Comparison of ENCODE assay signal across 20 mouse cellular contexts in genomic region chr17:11229011-11229410, GRCm38 (mm10).
DNase-seq lines count a peak whose midpoint lies in the region.
"Had no signal": no experiment of that assay in that cellular context is flagged by ENCODE, and none has a peak within 500 bp of the region (broad histone marks: within the 10 kb centered on the region; RNA-seq: fewer than 3 reads in every experiment).

No protein-coding gene starts in this region.

- peak; percentile 61 to 73 for DNase-seq in adrenal gland, adult (ENCODE audit: inconsistent age in 2 of 2, low spot score in 1 of 2)
- DNase-seq in adrenal gland, postnatal 4 days (ENCODE audit: low spot score in 2 of 2), result no peak
- peak; percentile 16 for DNase-seq in adrenal gland, adult 8-10 months
- no peak for DNase-seq in adrenal gland, adult 18-20 months (ENCODE audit: low spot score in 2 of 2)
- peak; percentile 71 for DNase-seq in heart, adult 11 months
- no peak for DNase-seq in heart, embryonic 10.5 days (ENCODE audit: low spot score)
- DNase-seq: B cell, adult 2 months; cerebellum, adult 11 months; cerebellum, adult 18-20 months; cerebellum, adult 8-10 months; cerebellum, adult 9-11 months; cerebellum, postnatal 14 days; forebrain, postnatal 0 days had no signal

- no peaks in the 10 kb centered on the region for H3K27me3 ChIP-seq in heart, embryonic 10.5 days (ENCODE audit: insufficient read depth, poor library complexity, severe bottlenecking)
- H3K27me3 ChIP-seq: CH12.LX; embryonic facial prominence, embryonic 12.5 days; forebrain, embryonic 13.5 days; forebrain, embryonic 15.5 days; Patski had no signal

- no peaks in the 10 kb centered on the region for H3K9me3 ChIP-seq in heart, embryonic 10.5 days
- H3K9me3 ChIP-seq: embryonic facial prominence, embryonic 10.5 days; embryonic facial prominence, embryonic 12.5 days; forebrain, embryonic 13.5 days; forebrain, embryonic 15.5 days; G1E had no signal

- H3K4me1 ChIP-seq in heart, embryonic 10.5 days, result no peaks in the 10 kb centered on the region
- H3K4me1 ChIP-seq: embryonic facial prominence, embryonic 12.5 days had no signal

- H3K36me3 ChIP-seq in heart, embryonic 10.5 days, result no peaks in the 10 kb centered on the region
- H3K36me3 ChIP-seq: embryonic facial prominence, embryonic 10.5 days; embryonic facial prominence, embryonic 12.5 days; forebrain, embryonic 15.5 days; G1E had no signal

- no peak overlapping the region for H3K4me3 ChIP-seq in heart, embryonic 10.5 days
- H3K4me3 ChIP-seq: embryonic facial prominence, embryonic 10.5 days; embryonic facial prominence, embryonic 12.5 days; forebrain, embryonic 13.5 days; forebrain, embryonic 15.5 days had no signal

- H3K27ac ChIP-seq in heart, embryonic 10.5 days, result no peak overlapping the region
- H3K27ac ChIP-seq: embryonic facial prominence, embryonic 10.5 days; embryonic facial prominence, embryonic 12.5 days; forebrain, embryonic 13.5 days; forebrain, embryonic 15.5 days had no signal

- WGBS in heart, embryonic 10.5 days, result 69% methylated on average over 4 of the region's 4 CpGs

Comparison
In these comparisons a context has a peak if more than half of its experiments do, and no peak if none do; other contexts are left out.
1. DNase-seq: peak in adrenal gland, adult (2 of 2), adrenal gland, adult 8-10 months (single experiment) and heart, adult 11 months (single experiment); none in adrenal gland, postnatal 4 days (0 of 2), adrenal gland, adult 18-20 months (0 of 2) and heart, embryonic 10.5 days (single experiment).